Mouse (Mus musculus): ENCODE measurements around the gene Cux2. TPM values are rescaled to one million over a fixed set of nuclear protein-coding genes. Genes with fewer than 3 reads are reported as not detected.

The Cux2 gene
- polyA plus RNA-seq, 1 experiment from 2014 or later: 7.1 TPM

DNA sequence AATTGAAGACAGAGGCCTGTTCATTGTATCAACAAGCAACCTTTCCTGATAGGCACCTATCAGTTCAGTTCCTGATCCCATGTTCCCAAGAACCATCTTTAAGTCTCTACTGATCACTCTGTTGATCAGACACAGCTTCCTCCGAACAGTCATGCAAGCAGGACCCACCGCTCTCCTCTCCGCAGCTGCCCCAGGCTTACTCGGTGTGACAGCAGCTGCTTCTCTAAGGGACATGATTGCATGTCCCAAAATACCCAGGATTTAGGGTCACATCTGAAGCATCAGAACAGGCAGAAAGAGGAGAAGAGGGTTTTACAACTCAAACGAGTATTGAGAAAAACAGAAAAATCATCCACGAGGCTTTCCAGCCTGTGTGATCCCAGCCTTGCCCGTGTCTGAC is 35.4 kb upstream of the Cux2 start:
- Histone ChIP-seq H3K9ac (ENCODE audit: low read depth, low read length) (peak overlapping the region; percentile 22; the same call in 1 of the 2 replicates), H3K4me3 (ENCODE audit: low read depth, low read length) (no peak overlapping the region), H3K4me1 (ENCODE audit: control insufficient read depth, insufficient read depth, low read length) (no peaks in the 10 kb centered on the region), H3K27me3 (ENCODE audit: control insufficient read depth, insufficient read depth, low read length) (no peaks in the 10 kb centered on the region), H3K27ac (ENCODE audit: low read depth, low read length) (no peak overlapping the region), H3K9me3 (replicated peaks; ENCODE audit: control insufficient read depth, low read length) (no peaks in the 10 kb centered on the region), H3K36me3 (ENCODE audit: control insufficient read depth, insufficient read depth, low read length) (no peaks in the 10 kb centered on the region), H3K4me2 (peak overlapping the region; percentile 22; the same call in 1 of the 2 replicates)
- WGBS (ENCODE audit: insufficient replicate concordance): 66% methylated on average over 7 of the region's 7 CpGs
- no peak for ATAC-seq (replicated peaks; ENCODE audit: insufficient number of reproducible peaks, low FRiP score, low TSS enrichment)

DNA sequence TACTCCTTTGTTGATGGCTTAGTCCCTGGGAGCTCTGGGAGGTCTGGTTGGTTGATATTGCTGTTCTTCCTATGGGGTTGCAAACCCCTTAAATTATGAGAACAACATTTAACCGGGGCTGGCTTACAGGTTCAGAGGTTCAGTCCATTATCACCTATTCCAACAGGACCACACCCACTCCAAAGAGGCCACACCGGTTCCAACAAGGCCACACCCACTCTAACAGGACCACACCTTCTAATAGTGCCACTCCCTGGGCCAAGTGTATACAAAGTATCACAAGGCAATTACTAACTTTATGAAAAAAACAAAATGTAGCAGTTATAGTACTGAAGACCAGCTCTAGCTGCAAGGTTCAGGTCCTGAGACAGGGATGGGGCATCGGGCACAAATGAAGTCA is 34.6 kb upstream of the Cux2 start:
- Histone ChIP-seq H3K27ac (ENCODE audit: low read depth, low read length) (no peak overlapping the region), H3K27me3 (ENCODE audit: control insufficient read depth, insufficient read depth, low read length) (no peaks in the 10 kb centered on the region), H3K4me2 (no peak overlapping the region), H3K36me3 (ENCODE audit: control insufficient read depth, insufficient read depth, low read length) (no peaks in the 10 kb centered on the region), H3K9ac (ENCODE audit: low read depth, low read length) (no peak overlapping the region), H3K9me3 (replicated peaks; ENCODE audit: control insufficient read depth, low read length) (no peaks in the 10 kb centered on the region), H3K4me3 (ENCODE audit: low read depth, low read length) (no peak overlapping the region), H3K4me1 (ENCODE audit: control insufficient read depth, insufficient read depth, low read length) (no peaks in the 10 kb centered on the region)
- peak; percentile 81 for ATAC-seq (replicated peaks; ENCODE audit: insufficient number of reproducible peaks, low FRiP score, low TSS enrichment)
- 58% methylated on average over 3 of the region's 3 CpGs for WGBS (ENCODE audit: insufficient replicate concordance)

DNA sequence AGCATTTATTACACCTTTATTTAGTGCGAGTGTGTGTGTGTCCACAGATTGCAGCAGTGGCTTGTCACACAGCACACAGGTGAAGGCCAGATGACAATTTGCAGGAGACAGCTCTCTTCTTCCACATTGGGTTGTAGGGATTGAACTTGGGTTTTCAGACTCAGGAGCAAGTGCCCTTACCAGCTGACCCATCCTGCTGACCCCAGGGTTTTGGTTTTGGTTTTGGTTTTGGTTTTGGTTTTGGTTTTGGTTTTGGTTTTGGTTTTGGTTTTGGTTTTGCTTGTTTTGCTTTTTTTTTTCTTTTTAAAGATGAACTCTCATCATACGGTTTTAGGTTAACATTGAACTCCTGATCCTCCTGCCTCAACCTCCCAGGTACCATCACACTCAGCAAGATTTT is 33.4 kb upstream of the Cux2 start:
- Histone ChIP-seq H3K36me3 (ENCODE audit: control insufficient read depth, insufficient read depth, low read length) (no peaks in the 10 kb centered on the region), H3K4me3 (ENCODE audit: low read depth, low read length) (no peak overlapping the region), H3K9me3 (replicated peaks; ENCODE audit: control insufficient read depth, low read length) (no peaks in the 10 kb centered on the region), H3K4me1 (ENCODE audit: control insufficient read depth, insufficient read depth, low read length) (no peaks in the 10 kb centered on the region), H3K27me3 (ENCODE audit: control insufficient read depth, insufficient read depth, low read length) (no peaks in the 10 kb centered on the region), H3K9ac (ENCODE audit: low read depth, low read length) (no peak overlapping the region), H3K27ac (ENCODE audit: low read depth, low read length) (no peak overlapping the region), H3K4me2 (no peak overlapping the region)
- 82% methylated on average over 2 of the region's 2 CpGs for WGBS (ENCODE audit: insufficient replicate concordance)
- ATAC-seq (replicated peaks; ENCODE audit: insufficient number of reproducible peaks, low FRiP score, low TSS enrichment): no peak

DNA sequence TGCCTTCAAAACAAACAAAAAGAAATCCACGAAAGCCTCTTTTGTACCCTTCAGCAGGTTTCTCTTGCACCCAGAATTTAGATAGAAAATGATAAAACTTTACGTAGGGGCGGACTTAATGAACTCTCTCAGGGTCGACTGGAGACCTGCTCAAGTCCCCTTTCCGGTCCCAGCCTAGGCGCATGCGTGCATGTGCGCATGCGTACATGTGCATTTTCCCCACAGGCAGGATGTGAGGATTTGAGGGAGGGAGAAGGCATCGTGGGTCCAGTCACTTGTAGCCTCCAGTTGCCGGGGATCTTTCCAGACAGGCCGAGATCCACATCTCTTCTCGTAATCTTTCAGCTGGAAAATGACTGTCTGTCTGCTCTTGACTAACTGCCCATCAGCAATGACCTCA is 31.6 kb upstream of the Cux2 start:
- Histone ChIP-seq H3K4me1 (ENCODE audit: control insufficient read depth, insufficient read depth, low read length) (no peaks in the 10 kb centered on the region), H3K36me3 (ENCODE audit: control insufficient read depth, insufficient read depth, low read length) (no peaks in the 10 kb centered on the region), H3K9me3 (replicated peaks; ENCODE audit: control insufficient read depth, low read length) (no peaks in the 10 kb centered on the region), H3K27me3 (ENCODE audit: control insufficient read depth, insufficient read depth, low read length) (no peaks in the 10 kb centered on the region), H3K27ac (ENCODE audit: low read depth, low read length) (no peak overlapping the region), H3K9ac (ENCODE audit: low read depth, low read length) (no peak overlapping the region), H3K4me3 (ENCODE audit: low read depth, low read length) (no peak overlapping the region), H3K4me2 (no peak overlapping the region)
- ATAC-seq (replicated peaks; ENCODE audit: insufficient number of reproducible peaks, low FRiP score, low TSS enrichment): no peak
- 89% methylated on average over 13 of the region's 13 CpGs for WGBS (ENCODE audit: insufficient replicate concordance)

DNA sequence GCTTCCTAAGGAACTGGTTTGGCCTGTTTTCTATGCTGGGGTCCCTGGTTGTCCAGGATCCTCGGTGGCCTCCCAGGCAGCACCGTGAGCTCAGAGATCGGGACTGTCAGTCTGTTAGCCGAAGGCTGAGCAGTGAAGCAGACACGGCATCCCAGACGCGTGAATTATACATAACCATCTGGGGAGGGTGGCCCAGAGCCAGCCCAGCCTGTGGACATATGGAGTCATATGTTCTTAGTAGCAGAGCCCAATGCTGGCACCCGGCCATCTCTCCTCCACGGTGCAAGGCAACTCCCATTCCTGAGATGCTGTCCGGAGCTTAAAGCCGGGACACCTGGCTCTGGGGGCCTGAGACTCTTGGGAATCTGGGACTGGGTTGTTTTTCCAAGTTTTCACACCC is 31.0 kb upstream of the Cux2 start:
- Histone ChIP-seq H3K27me3 (ENCODE audit: control insufficient read depth, insufficient read depth, low read length) (no peaks in the 10 kb centered on the region), H3K4me3 (ENCODE audit: low read depth, low read length) (no peak overlapping the region), H3K4me1 (ENCODE audit: control insufficient read depth, insufficient read depth, low read length) (no peaks in the 10 kb centered on the region), H3K9ac (ENCODE audit: low read depth, low read length) (no peak overlapping the region), H3K4me2 (no peak overlapping the region), H3K9me3 (replicated peaks; ENCODE audit: control insufficient read depth, low read length) (no peaks in the 10 kb centered on the region), H3K27ac (ENCODE audit: low read depth, low read length) (no peak overlapping the region), H3K36me3 (ENCODE audit: control insufficient read depth, insufficient read depth, low read length) (no peaks in the 10 kb centered on the region)
- WGBS (ENCODE audit: insufficient replicate concordance): 81% methylated on average over 11 of the region's 11 CpGs
- ATAC-seq (replicated peaks; ENCODE audit: insufficient number of reproducible peaks, low FRiP score, low TSS enrichment): no peak

DNA sequence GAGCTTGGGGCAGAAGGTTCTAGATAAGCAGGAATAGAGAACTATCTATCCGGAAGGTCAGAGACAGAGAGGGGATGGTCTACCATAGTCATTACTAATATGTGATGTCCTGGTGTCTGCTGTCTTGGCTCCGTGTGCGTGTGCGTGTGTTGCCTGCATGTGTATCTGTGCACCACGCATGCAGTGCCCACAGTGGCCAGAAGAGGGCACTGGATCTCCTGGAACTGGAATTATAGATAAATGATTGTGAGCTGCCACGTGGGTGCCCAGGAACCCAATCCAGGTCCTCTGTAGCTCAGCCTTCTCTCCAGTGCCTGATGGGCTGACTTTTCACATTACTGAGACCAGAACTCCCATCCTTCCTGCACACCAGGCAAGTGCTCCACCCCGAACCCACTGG is 29.9 kb upstream of the Cux2 start:
- 76% methylated on average over 7 of the region's 7 CpGs for WGBS (ENCODE audit: insufficient replicate concordance)
- Histone ChIP-seq H3K4me2 (no peak overlapping the region), H3K4me1 (ENCODE audit: control insufficient read depth, insufficient read depth, low read length) (no peaks in the 10 kb centered on the region), H3K4me3 (ENCODE audit: low read depth, low read length) (no peak overlapping the region), H3K27ac (ENCODE audit: low read depth, low read length) (no peak overlapping the region), H3K27me3 (ENCODE audit: control insufficient read depth, insufficient read depth, low read length) (no peaks in the 10 kb centered on the region), H3K9ac (ENCODE audit: low read depth, low read length) (no peak overlapping the region), H3K36me3 (ENCODE audit: control insufficient read depth, insufficient read depth, low read length) (no peaks in the 10 kb centered on the region), H3K9me3 (replicated peaks; ENCODE audit: control insufficient read depth, low read length) (no peaks in the 10 kb centered on the region)
- ATAC-seq (replicated peaks; ENCODE audit: insufficient number of reproducible peaks, low FRiP score, low TSS enrichment): no peak

DNA sequence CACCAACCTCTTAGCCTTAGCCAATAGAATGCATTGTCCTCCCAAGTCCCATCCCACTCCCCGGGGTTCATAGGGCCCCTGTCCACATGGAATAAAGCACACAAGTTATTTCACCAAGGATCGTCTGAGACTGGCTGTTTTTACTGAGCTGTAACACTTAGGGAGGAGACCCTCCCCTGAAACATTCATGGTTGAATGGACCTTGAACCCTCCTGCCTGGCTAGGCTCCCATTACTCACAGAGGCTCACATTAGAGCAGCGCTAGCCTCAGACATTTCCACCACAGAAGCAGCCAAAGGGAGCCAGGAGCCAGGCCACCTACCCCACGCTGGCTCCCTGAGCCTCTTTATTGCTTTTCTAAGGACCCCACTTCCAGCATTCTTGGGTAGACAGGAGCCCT is 27.3 kb upstream of the Cux2 start:
- Histone ChIP-seq H3K4me1 (ENCODE audit: control insufficient read depth, insufficient read depth, low read length) (no peaks in the 10 kb centered on the region), H3K9ac (ENCODE audit: low read depth, low read length) (no peak overlapping the region), H3K4me3 (ENCODE audit: low read depth, low read length) (no peak overlapping the region), H3K27me3 (ENCODE audit: control insufficient read depth, insufficient read depth, low read length) (no peaks in the 10 kb centered on the region), H3K27ac (ENCODE audit: low read depth, low read length) (no peak overlapping the region), H3K9me3 (replicated peaks; ENCODE audit: control insufficient read depth, low read length) (no peaks in the 10 kb centered on the region), H3K4me2 (no peak overlapping the region), H3K36me3 (ENCODE audit: control insufficient read depth, insufficient read depth, low read length) (no peaks in the 10 kb centered on the region)
- 74% methylated on average over 4 of the region's 4 CpGs for WGBS (ENCODE audit: insufficient replicate concordance)
- ATAC-seq (replicated peaks; ENCODE audit: insufficient number of reproducible peaks, low FRiP score, low TSS enrichment): no peak

DNA sequence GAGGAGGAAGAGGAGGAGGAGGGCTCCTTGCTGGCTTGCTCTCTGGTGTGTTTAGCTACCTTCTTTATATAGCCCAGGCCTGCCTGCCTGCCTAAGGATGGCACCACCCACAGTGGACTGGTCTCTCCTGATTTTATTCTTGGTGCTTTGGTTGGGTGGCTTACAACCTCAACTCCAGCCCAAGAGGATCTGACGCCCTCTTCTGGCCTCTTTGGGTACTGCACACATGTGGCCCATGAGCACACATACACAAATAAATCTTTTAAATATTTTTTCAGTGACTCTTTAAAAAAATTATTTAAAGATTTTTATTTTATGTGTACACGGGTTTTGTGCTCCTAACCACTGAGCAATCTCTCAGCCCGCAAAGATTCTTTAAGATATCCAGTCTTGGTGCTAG is 25.8 kb upstream of the Cux2 start:
- Histone ChIP-seq H3K27ac (ENCODE audit: low read depth, low read length) (no peak overlapping the region), H3K9me3 (replicated peaks; ENCODE audit: control insufficient read depth, low read length) (no peaks in the 10 kb centered on the region), H3K4me1 (ENCODE audit: control insufficient read depth, insufficient read depth, low read length) (peaks cover 11% of the 10 kb centered on the region), H3K4me2 (no peak overlapping the region), H3K27me3 (ENCODE audit: control insufficient read depth, insufficient read depth, low read length) (no peaks in the 10 kb centered on the region), H3K9ac (ENCODE audit: low read depth, low read length) (no peak overlapping the region), H3K36me3 (ENCODE audit: control insufficient read depth, insufficient read depth, low read length) (no peaks in the 10 kb centered on the region), H3K4me3 (ENCODE audit: low read depth, low read length) (no peak overlapping the region)
- ATAC-seq (replicated peaks; ENCODE audit: insufficient number of reproducible peaks, low FRiP score, low TSS enrichment): no peak
- 50% methylated on average over 3 of the region's 3 CpGs for WGBS (ENCODE audit: insufficient replicate concordance)

DNA sequence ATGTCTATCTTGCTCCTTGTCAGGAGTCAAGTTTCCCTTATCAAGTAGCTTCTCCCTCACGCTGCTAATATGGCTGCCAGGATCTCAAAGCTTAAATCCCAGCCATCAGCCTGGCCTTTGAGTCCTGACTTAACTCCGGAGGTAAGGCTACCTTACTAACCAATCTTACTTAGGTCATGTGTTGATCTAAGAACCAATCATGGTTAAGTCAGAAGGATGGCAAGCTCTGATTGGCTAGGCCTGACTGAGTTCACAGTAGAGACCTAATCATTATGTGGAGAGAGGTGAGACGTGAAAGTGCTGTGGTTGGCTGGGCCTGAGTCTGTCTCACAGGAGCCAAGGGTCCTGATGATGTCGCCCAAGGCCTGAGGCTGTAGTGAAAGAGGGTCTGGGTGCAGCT is 22.1 kb upstream of the Cux2 start:
- no peak for ATAC-seq (replicated peaks; ENCODE audit: insufficient number of reproducible peaks, low FRiP score, low TSS enrichment)
- H3K4me3 ChIP-seq (ENCODE audit: low read depth, low read length): no peak overlapping the region
- H3K36me3 ChIP-seq (ENCODE audit: control insufficient read depth, insufficient read depth, low read length): no peaks in the 10 kb centered on the region
- H3K27ac ChIP-seq (ENCODE audit: low read depth, low read length): peak overlapping the region; percentile 98
- H3K9me3 ChIP-seq (replicated peaks; ENCODE audit: control insufficient read depth, low read length): no peaks in the 10 kb centered on the region
- H3K9ac ChIP-seq (ENCODE audit: low read depth, low read length): no peak overlapping the region
- H3K4me1 ChIP-seq (ENCODE audit: control insufficient read depth, insufficient read depth, low read length): peaks cover 13% of the 10 kb centered on the region
- H3K4me2 ChIP-seq: no peak overlapping the region
- peaks cover 2% of the 10 kb centered on the region; the same call in 1 of the 2 replicates for H3K27me3 ChIP-seq (ENCODE audit: control insufficient read depth, insufficient read depth, low read length)
- 67% methylated on average over 4 of the region's 4 CpGs for WGBS (ENCODE audit: insufficient replicate concordance)

All from heart, embryonic 11.5 days (tissue).